Mouse (Mus musculus) brown adipose tissue, adult 24 weeks (tissue): ENCODE data around the gene Grin2d. TPM values are rescaled to one million over a fixed set of nuclear protein-coding genes. Genes with fewer than 3 reads are reported as not detected.

Experiments
- H3K27ac ChIP-seq: fragments of 200-500 bp; replicated peaks from 2 replicates; pipeline ENCODE4 v1.5.1; 2012; ENCODE audit warnings: low read depth, mild to moderate bottlenecking, low read length
- H3K4me1 ChIP-seq: fragments of 200-500 bp; 2 replicates; pipeline ENCODE4 v1.6.1; 2012; ENCODE audit warnings: low read length, mixed read lengths; ENCODE audit not compliant: control insufficient read depth, insufficient read depth, insufficient read length
- H3K4me3 ChIP-seq: fragments of 200-500 bp; 2 replicates; pipeline ENCODE4 v1.5.1; 2012; ENCODE audit warnings: low read depth, mild to moderate bottlenecking, low read length, moderate library complexity; ENCODE audit not compliant: insufficient read depth
- polyA plus RNA-seq: library from polyadenylated mRNA; stranded (reverse); fragments of >200 nt; gene quantifications from 2 replicates; pipeline ENCODE4 v1.2.4, GENCODE M21; 2012; ENCODE audit not compliant: missing spikeins, insufficient read depth, insufficient read length

Gene Grin2d
- polyA plus RNA-seq, 1 experiment: not detected

DNA sequence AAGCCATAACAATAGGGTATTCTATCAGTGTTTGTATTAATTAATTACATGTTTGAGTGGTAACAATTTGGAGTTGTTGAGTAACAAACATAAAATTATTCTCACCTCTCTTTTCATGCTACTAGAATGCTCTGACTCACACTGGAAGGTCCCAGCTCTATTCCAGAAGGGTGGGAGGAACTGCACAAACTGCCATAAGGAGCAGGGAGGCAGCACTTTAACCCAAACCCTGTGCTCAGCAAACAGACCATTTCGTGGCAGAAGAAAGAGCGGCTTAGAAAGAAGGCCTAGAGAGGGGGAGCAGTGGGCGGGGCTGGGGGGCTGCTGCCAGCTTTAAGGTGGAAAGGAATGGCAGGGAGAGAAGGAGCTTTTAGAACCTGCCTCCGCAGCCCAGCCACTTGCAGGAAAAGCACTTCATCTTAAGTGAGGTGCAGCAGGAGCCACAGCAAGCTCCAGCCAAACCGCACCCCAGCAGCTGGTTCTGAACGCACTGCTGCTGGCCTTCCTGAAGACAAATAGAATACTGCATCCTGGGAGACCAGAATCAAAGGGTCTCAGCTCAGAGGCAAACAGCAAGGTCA, 29.6 kb downstream of the Grin2d start:
- Histone ChIP-seq H3K4me3 (no peak overlapping the region), H3K27ac (no peak overlapping the region), H3K4me1 (no peaks in the 10 kb centered on the region)

DNA sequence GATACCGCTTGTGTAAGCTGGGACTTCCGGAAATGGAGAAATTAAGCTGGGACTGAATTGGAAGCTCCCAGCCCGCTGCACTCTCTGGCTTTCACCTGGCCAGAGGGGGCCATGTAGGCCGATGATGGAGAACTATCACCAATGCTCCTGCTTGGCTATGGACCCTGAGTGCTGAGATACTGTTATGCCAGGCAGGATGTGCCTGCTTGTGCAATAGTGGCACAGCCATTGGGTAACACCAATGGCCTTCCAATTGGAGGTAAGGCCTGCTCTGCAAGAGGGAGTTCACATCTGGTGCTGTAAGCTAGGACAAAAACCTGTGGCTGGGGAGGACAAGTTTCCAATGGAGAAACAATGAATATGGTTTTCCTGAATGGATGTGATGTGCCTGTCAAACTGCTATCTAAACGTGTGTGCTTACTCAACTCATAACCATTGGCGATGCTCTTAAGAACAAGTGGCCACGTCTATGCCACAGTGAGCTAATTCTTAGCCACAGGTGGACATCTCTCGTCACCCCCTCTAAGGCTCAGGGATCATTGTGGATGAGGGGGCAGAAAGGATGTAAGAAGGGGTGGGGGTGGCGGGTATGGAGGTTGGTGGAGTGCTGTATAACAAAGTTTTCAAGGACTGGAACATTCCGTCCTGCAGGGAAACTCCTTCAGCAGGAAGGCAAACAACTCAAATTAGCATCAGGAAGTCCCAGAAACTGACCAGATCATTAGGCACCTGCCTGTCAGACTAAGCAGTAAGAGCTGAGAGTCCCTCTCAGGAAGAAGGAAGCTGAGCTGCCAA, 35.0 kb downstream of the Grin2d start:
- H3K27ac ChIP-seq: no peak overlapping the region
- H3K4me3 ChIP-seq: no peak overlapping the region
- no peaks in the 10 kb centered on the region for H3K4me1 ChIP-seq

DNA sequence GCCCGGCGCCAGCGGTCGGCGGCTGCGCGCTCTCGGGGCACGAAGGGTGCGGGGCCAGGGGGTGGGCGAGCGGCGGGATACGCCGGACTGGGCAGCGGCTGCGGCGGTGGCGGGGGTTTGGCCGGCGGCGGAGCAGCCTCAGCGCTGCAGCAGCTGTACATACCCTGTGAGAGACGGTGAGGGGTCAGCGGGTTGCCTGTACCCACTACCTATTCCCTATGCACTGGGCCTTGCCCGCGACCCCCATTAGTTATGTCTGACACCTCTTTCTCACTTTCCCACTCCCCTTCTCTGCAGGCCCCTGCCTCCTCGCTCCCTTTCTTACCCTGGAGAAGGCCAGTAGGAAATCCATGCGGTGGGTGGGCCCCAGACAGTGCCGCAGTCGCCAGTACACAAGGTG, 44.3 kb downstream of the Grin2d start:
- peaks cover 5% of the 10 kb centered on the region; the same call in 1 of the 2 replicates for H3K4me1 ChIP-seq
- H3K27ac ChIP-seq: no peak overlapping the region
- H3K4me3 ChIP-seq: no peak overlapping the region

DNA sequence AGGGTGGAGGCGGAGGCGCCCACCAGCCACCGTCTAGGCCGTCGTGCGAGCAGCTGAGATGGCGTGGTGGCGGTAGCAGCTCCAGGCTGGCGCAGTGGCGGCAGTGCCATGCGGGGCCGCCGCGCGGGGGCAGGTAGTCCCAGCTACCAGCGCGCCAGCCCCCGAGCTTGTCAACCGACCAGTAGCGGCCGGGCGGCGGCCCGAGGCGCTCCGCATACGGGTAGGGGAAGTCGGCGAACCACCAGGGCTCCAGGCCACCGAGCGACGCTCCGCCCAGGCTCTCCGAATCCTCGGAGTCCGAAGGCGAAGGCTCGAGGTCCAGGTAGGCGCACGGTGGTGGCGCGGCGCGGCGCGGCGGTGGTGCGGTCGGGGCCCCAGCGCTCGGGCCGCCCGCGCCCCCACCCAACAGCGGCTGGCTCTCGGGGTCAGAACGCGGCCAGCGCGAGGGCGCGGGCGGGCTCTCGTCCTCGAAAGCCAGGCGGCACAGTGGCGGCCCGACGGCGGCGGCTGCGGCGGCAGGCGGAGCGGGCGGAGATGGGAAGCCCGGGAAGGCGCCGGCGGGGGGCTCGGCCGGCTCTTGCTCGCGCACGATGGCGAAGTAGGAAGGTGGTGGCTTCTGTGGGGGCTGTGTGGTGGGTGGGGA, 44.9 kb downstream of the Grin2d start:
- peaks cover 5% of the 10 kb centered on the region; the same call in 1 of the 2 replicates for H3K4me1 ChIP-seq
- no peak overlapping the region for H3K27ac ChIP-seq
- H3K4me3 ChIP-seq: peak overlapping the region; percentile 46

DNA sequence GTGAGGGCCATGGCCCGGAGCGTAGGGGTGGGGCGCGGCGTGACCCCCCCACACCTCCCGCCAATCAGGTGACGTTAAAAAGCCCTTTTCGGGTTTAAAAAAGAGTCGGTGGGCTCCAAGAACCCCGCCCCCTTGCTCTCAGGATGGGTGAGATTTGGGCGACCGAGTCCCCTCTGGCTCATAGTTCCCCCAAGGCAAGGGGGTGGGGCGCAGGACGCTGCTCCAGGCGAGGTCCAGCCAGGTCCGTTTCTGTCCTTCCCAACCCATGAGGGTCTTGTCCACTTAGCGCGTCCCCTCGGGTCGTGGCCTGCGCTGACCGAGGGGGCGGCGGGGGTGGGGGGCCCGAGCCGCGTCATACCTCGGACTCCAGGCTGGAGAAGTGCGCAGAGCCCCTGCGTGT, 45.8 kb downstream of the Grin2d start:
- no peak overlapping the region for H3K4me3 ChIP-seq
- no peak overlapping the region for H3K27ac ChIP-seq
- peaks cover 5% of the 10 kb centered on the region; the same call in 1 of the 2 replicates for H3K4me1 ChIP-seq

DNA sequence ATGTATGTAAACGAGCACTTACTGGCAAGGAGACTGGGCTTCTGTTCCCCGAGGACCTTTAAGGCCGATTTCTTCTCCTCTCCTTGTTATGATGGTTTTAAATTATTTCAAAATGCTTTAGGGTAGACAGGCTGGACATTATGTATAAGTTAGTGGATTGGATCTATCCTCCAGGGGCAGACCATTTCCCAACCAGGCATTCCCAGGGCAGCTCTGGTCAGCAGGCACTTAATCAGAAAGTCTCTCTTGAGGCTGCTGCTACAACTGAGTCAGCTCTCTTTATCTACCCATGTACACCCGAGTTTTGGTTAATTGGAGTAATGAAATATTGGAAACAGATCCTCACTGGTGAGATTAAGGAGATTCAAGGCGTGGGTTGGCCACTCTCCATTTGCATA, 47.1 kb downstream of the Grin2d start:
- H3K4me3 ChIP-seq: peak overlapping the region; percentile 63
- peaks cover 5% of the 10 kb centered on the region; the same call in 1 of the 2 replicates for H3K4me1 ChIP-seq

DNA sequence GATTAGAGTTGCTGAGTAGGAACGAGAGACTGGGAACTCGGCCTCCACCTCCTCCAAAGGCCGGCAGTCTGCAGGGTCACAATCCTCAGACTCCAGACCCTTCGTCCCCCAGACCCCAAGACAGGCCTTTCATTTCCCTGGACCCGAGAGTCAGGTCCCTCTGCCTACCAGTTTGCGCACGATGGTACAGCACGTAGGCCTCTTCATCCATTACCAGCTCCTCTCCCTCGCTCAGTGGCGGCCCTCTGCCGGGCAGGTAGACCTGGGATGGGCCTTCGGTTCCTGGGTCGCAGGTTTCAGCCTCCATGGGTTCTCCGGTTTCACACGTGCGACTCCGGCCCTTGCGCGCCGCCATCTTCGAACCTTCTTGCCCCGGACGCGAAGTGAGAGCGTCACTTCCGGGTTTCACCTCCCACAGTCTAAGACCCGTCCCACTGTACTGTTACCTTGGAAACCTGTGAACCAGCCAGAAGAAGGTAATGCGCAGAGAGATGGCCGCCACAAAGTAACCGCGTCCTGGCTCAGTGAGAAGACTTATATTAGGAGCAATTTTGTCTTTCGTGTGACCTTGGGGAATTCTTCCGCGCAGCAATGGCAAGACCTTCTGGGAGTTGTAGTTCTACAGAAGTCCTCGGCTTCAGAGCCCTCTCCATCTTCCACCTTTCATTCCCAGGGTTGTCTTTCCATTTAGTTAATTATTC, 47.6 kb downstream of the Grin2d start, which contains the start of gene Grwd1:
Gene Grwd1, minus strand, starts transcription at position 518 of the 701 bp plus-strand sequence.
- Histone ChIP-seq H3K27ac (peak within 1 kb of the TSS; percentile 80), H3K4me1 (peaks cover 8% of the 10 kb centered on the region), H3K4me3 (peak within 1 kb of the TSS; percentile 63)

More for the DNA sequence above, 47.1 kb downstream of the Grin2d start:
- H3K27ac ChIP-seq: no peak overlapping the region

DNA sequence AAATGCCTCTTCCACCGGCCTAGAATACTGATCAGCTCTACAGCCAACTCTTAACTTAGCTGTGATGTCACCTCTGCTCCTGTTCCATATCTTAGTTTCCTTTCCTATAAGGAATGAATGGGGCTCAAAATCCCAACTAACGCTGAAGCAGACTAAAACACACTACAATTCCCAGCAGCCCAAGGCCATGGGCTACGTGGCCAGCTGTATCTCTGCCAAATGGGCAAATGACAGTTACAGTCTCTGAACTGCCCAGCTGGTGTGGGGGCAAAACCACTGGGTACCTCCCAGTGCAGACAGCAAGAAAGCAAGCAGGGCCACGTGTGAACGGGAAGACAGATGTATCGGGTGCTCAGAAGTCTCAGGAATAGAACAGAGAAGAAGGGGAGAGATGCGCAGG, 51.5 kb downstream of the Grin2d start:
- Histone ChIP-seq H3K4me1 (peaks cover 12% of the 10 kb centered on the region), H3K27ac (no peak overlapping the region), H3K4me3 (no peak overlapping the region)

DNA sequence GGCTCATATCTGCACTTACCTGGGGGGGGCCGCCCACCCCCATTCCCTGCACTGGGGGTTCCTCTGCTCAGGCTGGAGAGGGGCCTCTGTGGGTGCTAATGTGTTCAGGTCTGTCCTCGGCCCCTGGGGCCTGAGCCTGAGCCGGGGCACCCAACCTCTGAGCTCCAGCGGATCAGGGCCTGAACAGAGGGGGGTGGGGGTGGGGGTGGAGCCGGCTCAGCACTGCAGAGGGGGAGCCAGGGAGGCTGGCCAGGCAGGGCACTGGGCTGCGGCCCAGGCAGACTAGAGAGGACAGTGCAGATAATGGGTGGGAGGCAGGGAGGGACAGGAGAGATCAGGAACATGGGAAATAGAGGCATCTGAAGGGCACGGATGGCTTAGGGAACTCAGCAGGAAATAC, 53.6 kb downstream of the Grin2d start, which contains the start of gene Kcnj14:
Gene Kcnj14, minus strand, starts transcription at position 185 of the 400 bp plus-strand sequence.
- H3K27ac ChIP-seq: peak within 1 kb of the TSS; percentile 32; the same call in 1 of the 2 replicates
- no peak within 1 kb of the TSS for H3K4me3 ChIP-seq
- peaks cover 7% of the 10 kb centered on the region for H3K4me1 ChIP-seq

DNA sequence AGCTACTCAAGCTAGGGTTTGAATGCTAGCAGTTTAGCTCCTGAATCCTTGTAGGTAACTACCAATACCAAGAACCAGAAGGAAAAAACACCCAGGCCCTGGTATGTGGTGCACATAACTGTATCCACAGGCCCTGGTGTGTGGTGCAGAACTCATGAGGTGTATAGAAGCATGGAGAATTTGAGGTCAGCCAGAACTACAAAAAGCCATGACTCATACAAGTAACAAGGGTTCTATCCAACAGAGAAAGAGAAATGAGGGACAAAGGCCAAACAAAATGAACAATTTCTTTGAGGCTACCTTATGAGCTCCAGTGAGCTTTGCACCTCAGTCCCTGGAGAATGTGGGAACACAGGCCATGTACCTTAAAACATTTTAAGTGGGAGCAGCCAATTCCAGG, 57.3 kb downstream of the Grin2d start:
- peaks cover 7% of the 10 kb centered on the region for H3K4me1 ChIP-seq
- no peak overlapping the region for H3K27ac ChIP-seq
- H3K4me3 ChIP-seq: no peak overlapping the region

DNA sequence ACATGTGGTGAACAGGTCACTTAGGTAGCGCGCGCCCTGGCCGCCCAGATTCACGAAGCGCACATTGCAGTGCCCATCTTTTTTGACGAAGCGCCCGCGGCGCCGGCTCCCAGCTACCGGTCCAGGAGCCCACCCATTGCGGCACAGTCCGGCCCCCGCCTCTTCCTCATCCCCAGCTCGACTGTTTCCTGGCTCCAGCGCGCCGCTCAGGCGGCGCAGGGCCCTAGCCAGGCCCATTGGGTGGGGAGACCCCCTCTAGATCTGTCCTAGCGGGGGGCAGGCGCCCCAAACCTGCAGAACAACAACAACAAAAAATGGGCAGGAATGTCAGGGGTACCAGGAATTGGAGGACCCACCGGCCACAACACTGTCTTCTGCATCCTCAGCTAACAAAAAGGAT, 58.3 kb downstream of the Grin2d start:
- Histone ChIP-seq H3K27ac (no peak overlapping the region), H3K4me1 (no peaks in the 10 kb centered on the region), H3K4me3 (no peak overlapping the region)

DNA sequence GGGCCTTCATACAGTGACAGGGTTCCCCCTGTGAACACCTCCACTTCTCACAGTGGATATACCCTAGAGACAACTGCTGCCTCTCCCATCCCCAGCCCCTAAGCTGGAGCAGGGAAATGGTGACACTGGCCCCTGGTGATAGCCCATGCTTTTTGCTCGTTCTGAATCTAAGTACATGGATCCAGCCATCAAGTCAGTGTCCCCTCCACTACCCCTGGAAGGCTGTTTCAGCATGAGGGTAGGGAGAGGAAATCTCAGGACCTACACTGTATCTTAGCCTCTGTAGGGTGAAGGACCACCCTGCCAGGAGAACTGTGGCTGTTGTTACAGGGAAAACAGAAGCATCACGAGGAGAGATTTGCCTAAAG, 62.2 kb downstream of the Grin2d start:
- no peak overlapping the region for H3K27ac ChIP-seq
- H3K4me3 ChIP-seq: no peak overlapping the region

DNA sequence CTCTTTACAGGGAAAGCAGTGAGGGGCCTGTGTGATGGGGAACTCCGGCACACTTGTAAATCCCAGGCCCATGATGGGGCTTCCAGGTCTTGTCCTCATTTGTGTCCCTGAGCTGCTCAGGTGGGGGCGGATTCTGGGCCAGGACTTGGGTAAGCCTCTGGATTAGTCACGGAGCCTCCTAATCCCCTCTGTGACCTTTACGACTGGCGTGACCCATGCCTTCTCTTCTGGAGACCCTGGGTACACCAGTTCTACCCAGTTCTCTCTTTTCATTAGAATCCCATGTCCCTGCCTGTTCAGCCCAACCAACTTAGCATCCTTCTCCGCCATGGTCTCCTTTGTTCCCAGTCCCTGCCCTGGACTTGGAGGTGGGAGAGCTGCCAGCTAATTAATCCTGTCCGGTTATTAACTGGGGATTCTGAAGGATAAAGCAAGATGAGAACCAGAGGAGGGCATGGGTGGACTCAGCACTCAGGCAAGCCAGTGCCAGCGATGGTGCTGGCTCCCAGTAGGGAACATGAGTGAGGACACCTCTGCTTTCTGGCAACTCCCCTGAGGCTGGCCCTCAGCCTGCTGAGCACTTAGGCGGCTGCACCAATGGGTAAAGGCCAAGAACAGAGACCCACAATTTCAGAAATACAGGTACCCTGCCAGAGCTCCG, 62.7 kb downstream of the Grin2d start:
- H3K4me3 ChIP-seq: no peak overlapping the region
- H3K4me1 ChIP-seq: peaks cover 3% of the 10 kb centered on the region
- no peak overlapping the region for H3K27ac ChIP-seq

More for the DNA sequence above, 62.2 kb downstream of the Grin2d start:
- peaks cover 3% of the 10 kb centered on the region for H3K4me1 ChIP-seq

DNA sequence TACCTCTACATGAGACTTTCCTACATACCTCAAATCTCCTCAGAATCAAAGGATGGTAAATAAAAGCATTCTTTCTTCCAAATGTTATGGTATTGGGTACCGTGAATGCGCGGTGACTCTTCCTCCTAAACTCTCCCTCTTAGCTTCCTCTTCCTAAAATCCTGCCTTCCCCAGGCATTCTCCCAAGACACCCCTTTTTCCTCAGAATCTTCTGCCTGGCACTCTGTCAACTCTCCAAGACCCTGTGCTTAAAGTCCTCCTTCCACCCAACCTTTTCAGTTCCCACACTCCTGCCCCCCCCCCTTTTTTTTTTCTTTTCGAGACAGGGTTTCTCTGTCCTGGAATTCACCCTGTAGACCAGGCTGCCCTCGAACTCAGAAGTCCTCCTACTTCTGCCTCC, 63.3 kb downstream of the Grin2d start:
- Histone ChIP-seq H3K4me1 (peaks cover 3% of the 10 kb centered on the region), H3K27ac (no peak overlapping the region), H3K4me3 (no peak overlapping the region)
